In genomic region chr5:136961334-136961982, GRCm38 (mm10) we compare ENCODE assay signal across 8 mouse cellular contexts. TPM values are rescaled to one million over a fixed set of nuclear protein-coding genes. Genes with fewer than 3 reads are reported as not detected.
DNase-seq lines count a peak whose midpoint lies in the region; ATAC-seq and TF ChIP-seq lines count a peak whose summit lies in the region.

No protein-coding gene starts in this region.

- no peak for DNase-seq in heart, adult 9 months (ENCODE audit: low spot score in 2 of 2)
- peak; percentile 11 for DNase-seq in G1E (ENCODE audit: low spot score)
- DNase-seq in forebrain, embryonic 14.5 days (ENCODE audit: low spot score) = no peak
- no peak for DNase-seq in limb, embryonic 14.5 days (ENCODE audit: low spot score)
- DNase-seq in left cerebral cortex, postnatal 14 days (ENCODE audit: low spot score in 2 of 2) = no peak
- no peak for DNase-seq in urinary bladder, postnatal 4 days (ENCODE audit: low spot score in 2 of 2)

- WGBS in heart, embryonic 13.5 days = 21% methylated on average over 5 of the region's 5 CpGs
- WGBS in forebrain, embryonic 14.5 days = 23% methylated on average over 5 of the region's 5 CpGs
- 25% methylated on average over 5 of the region's 5 CpGs for WGBS in limb, embryonic 14.5 days
- 25% methylated on average over 5 of the region's 5 CpGs for WGBS in stomach, embryonic 14.5 days

- peaks cover 42% of the 10 kb centered on the region for H3K36me3 ChIP-seq in heart, embryonic 13.5 days
- H3K36me3 ChIP-seq in G1E (replicated peaks) = peaks cover 81% of the 10 kb centered on the region
- H3K36me3 ChIP-seq in forebrain, embryonic 14.5 days (ENCODE audit: control insufficient read depth, insufficient read depth, low read length) = peaks cover 38% of the 10 kb centered on the region
- H3K36me3 ChIP-seq in limb, embryonic 14.5 days (ENCODE audit: control insufficient read depth, insufficient read depth, low read length) = peaks cover 37% of the 10 kb centered on the region
- H3K36me3 ChIP-seq in stomach, embryonic 14.5 days (ENCODE audit: control insufficient read depth, insufficient read depth, low read length) = peaks cover 22% of the 10 kb centered on the region; the same call in 1 of the 2 replicates

- H3K27ac ChIP-seq in heart, embryonic 13.5 days (replicated peaks) = peak overlapping the region; percentile 85
- H3K27ac ChIP-seq in forebrain, embryonic 14.5 days (ENCODE audit: low read depth, low read length) = peak overlapping the region; percentile 83
- H3K27ac ChIP-seq in limb, embryonic 14.5 days (replicated peaks; ENCODE audit: low read depth, low read length) = peak overlapping the region; percentile 65
- H3K27ac ChIP-seq in stomach, embryonic 14.5 days (ENCODE audit: low read length) = peak overlapping the region; percentile 86

- peaks cover 41% of the 10 kb centered on the region for H3K4me1 ChIP-seq in heart, embryonic 13.5 days
- peaks cover 71% of the 10 kb centered on the region for H3K4me1 ChIP-seq in G1E (ENCODE audit: insufficient read depth, low read depth, low read length)
- peaks cover 6% of the 10 kb centered on the region; the same call in 1 of the 2 replicates for H3K4me1 ChIP-seq in forebrain, embryonic 14.5 days (ENCODE audit: control insufficient read depth, insufficient read depth, low read length)
- H3K4me1 ChIP-seq in limb, embryonic 14.5 days (ENCODE audit: control insufficient read depth, insufficient read depth, low read length) = peaks cover 13% of the 10 kb centered on the region
- H3K4me1 ChIP-seq in stomach, embryonic 14.5 days (ENCODE audit: control insufficient read depth, insufficient read depth, low read length) = peaks cover 30% of the 10 kb centered on the region

- no peak for ATAC-seq in heart, embryonic 13.5 days (ENCODE audit: extremely low read depth, insufficient number of reproducible peaks, low FRiP score, low TSS enrichment)
- no peak for ATAC-seq in G1E (ENCODE audit: extremely low read depth, insufficient number of reproducible peaks, low FRiP score, poor library complexity, severe bottlenecking)
- no peak; the same call in none of the 2 replicates for ATAC-seq in forebrain, embryonic 14.5 days
- peak; percentile 34 for ATAC-seq in limb, embryonic 14.5 days (ENCODE audit: low FRiP score, low read depth)
- ATAC-seq in stomach, embryonic 14.5 days (ENCODE audit: insufficient number of reproducible peaks, insufficient read depth, low FRiP score, low read depth) = peak; percentile 16; the same call in 1 of the 2 replicates

- no peak for TF ChIP-seq POLR2A in limb, embryonic 14.5 days (IDR thresholded peaks at IDR 0.05; ENCODE audit: borderline replicate concordance, extremely low read depth, insufficient read depth, insufficient read length)

- H3K4me3 ChIP-seq in heart, embryonic 13.5 days = peak overlapping the region; percentile 78
- H3K4me3 ChIP-seq in G1E (ENCODE audit: low read depth, low read length) = peak overlapping the region; percentile 76
- peak overlapping the region; percentile 64 for H3K4me3 ChIP-seq in forebrain, embryonic 14.5 days (ENCODE audit: low read depth, low read length)
- H3K4me3 ChIP-seq in limb, embryonic 14.5 days (replicated peaks; ENCODE audit: low read length) = peak overlapping the region; percentile 76
- peak overlapping the region; percentile 57 for H3K4me3 ChIP-seq in stomach, embryonic 14.5 days (ENCODE audit: low read depth, low read length)

- no peaks in the 10 kb centered on the region for H3K27me3 ChIP-seq in heart, embryonic 13.5 days (replicated peaks)
- no peaks in the 10 kb centered on the region for H3K27me3 ChIP-seq in G1E (ENCODE audit: insufficient read depth, low read length)
- no peaks in the 10 kb centered on the region for H3K27me3 ChIP-seq in forebrain, embryonic 14.5 days (replicated peaks; ENCODE audit: control insufficient read depth, insufficient read depth, low read length)
- no peaks in the 10 kb centered on the region for H3K27me3 ChIP-seq in limb, embryonic 14.5 days (ENCODE audit: control insufficient read depth, insufficient read depth, low read length)
- H3K27me3 ChIP-seq in stomach, embryonic 14.5 days (ENCODE audit: control insufficient read depth, insufficient read depth, low read length) = no peaks in the 10 kb centered on the region

- peak overlapping the region; percentile 91 for H3K4me2 ChIP-seq in heart, embryonic 13.5 days
- peak overlapping the region; percentile 93 for H3K4me2 ChIP-seq in forebrain, embryonic 14.5 days (ENCODE audit: low read length)
- H3K4me2 ChIP-seq in limb, embryonic 14.5 days (replicated peaks; ENCODE audit: low read depth, low read length, severe bottlenecking) = peak overlapping the region; percentile 87
- peak overlapping the region; percentile 82 for H3K4me2 ChIP-seq in stomach, embryonic 14.5 days (replicated peaks; ENCODE audit: low read depth, low read length)

- intact Hi-C loops in left cerebral cortex, postnatal 14 days (cut with DNase I) = no loop called here

- no peak for TF ChIP-seq CTCF in G1E (IDR thresholded peaks at IDR 0.05; ENCODE audit: low read depth, low read length)

- peak overlapping the region; percentile 93 for H3K9ac ChIP-seq in heart, embryonic 13.5 days
- peak overlapping the region; percentile 70 for H3K9ac ChIP-seq in forebrain, embryonic 14.5 days (ENCODE audit: low read length)
- H3K9ac ChIP-seq in limb, embryonic 14.5 days (ENCODE audit: low read depth, low read length, severe bottlenecking) = peak overlapping the region; percentile 77
- peak overlapping the region; percentile 61 for H3K9ac ChIP-seq in stomach, embryonic 14.5 days (replicated peaks; ENCODE audit: low read depth, low read length)

- H3K9me3 ChIP-seq in heart, embryonic 13.5 days = no peaks in the 10 kb centered on the region
- no peaks in the 10 kb centered on the region for H3K9me3 ChIP-seq in G1E (replicated peaks)
- no peaks in the 10 kb centered on the region for H3K9me3 ChIP-seq in forebrain, embryonic 14.5 days (replicated peaks; ENCODE audit: control insufficient read depth, low read length)
- no peaks in the 10 kb centered on the region for H3K9me3 ChIP-seq in limb, embryonic 14.5 days (ENCODE audit: control insufficient read depth, low read length)
- no peaks in the 10 kb centered on the region for H3K9me3 ChIP-seq in stomach, embryonic 14.5 days (ENCODE audit: control insufficient read depth, low read depth, low read length)

RNA-seq across cellular contexts. Expression of gene Cldn15, which starts 5.0 kb away (rescaled TPM):
- polyA plus RNA-seq in heart, embryonic 13.5 days (2015; fragmentation: Nextera tagmentation; extraction: Ambion mirVana) = 3.8 and 4.3 TPM in 2 replicates
- 1.6 TPM in 1 of 2 replicates, not detected in the other for total RNA-seq in G1E (2014; fragmentation: Nextera tagmentation)
- 0.05 TPM in 1 of 2 replicates, not detected in the other for total RNA-seq in G1E (2017)
- polyA plus RNA-seq in G1E (2012) = 0.08 and 0.13 TPM in 2 replicates
- polyA plus RNA-seq in forebrain, embryonic 14.5 days (2014; fragmentation: Nextera tagmentation; extraction: Ambion mirVana) = 0.11 TPM in 1 of 2 replicates, not detected in the other
- polyA plus RNA-seq in limb, embryonic 14.5 days (2012; rRNA removed) = 0.60 and 0.74 TPM in 2 replicates
- 0.28 TPM in 1 of 2 replicates, not detected in the other for polyA plus RNA-seq in limb, embryonic 14.5 days (2014; fragmentation: Nextera tagmentation; extraction: Ambion mirVana)
- polyA plus RNA-seq in stomach, embryonic 14.5 days (2014; fragmentation: Nextera tagmentation; extraction: Ambion mirVana) = 6.7 TPM in 2 replicates
- total RNA-seq in left cerebral cortex, postnatal 14 days (2021) = under 1 TPM in 1 of 2 experiments, not detected in 1; 0.17 TPM

RNA-seq across cellular contexts. Expression of gene Fis1, which starts 8.4 kb away (rescaled TPM):
- 249 and 252 TPM in 2 replicates for polyA plus RNA-seq in heart, embryonic 13.5 days (2015; fragmentation: Nextera tagmentation; extraction: Ambion mirVana)
- total RNA-seq in G1E (2014; fragmentation: Nextera tagmentation) = 143 and 157 TPM in 2 replicates
- total RNA-seq in G1E (2017) = 152 and 170 TPM in 2 replicates
- 439 and 593 TPM in 2 replicates for polyA plus RNA-seq in G1E (2012)
- 432 and 495 TPM in 2 replicates for polyA plus RNA-seq in forebrain, embryonic 14.5 days (2014; fragmentation: Nextera tagmentation; extraction: Ambion mirVana)
- polyA plus RNA-seq in limb, embryonic 14.5 days (2012; rRNA removed) = 194 and 225 TPM in 2 replicates
- 284 and 300 TPM in 2 replicates for polyA plus RNA-seq in limb, embryonic 14.5 days (2014; fragmentation: Nextera tagmentation; extraction: Ambion mirVana)
- 283 and 304 TPM in 2 replicates for polyA plus RNA-seq in stomach, embryonic 14.5 days (2014; fragmentation: Nextera tagmentation; extraction: Ambion mirVana)
- 100 to 1,000 TPM; 233 to 242 TPM for total RNA-seq in left cerebral cortex, postnatal 14 days (2021)

RNA-seq across cellular contexts. Expression of gene Plod3, which starts 25.4 kb away (rescaled TPM):
- polyA plus RNA-seq in heart, embryonic 13.5 days (2015; fragmentation: Nextera tagmentation; extraction: Ambion mirVana) = 43.2 and 45.6 TPM in 2 replicates
- 21.4 and 39.8 TPM in 2 replicates for total RNA-seq in G1E (2014; fragmentation: Nextera tagmentation)
- 19.7 and 20.7 TPM in 2 replicates for total RNA-seq in G1E (2017)
- 33.1 and 33.9 TPM in 2 replicates for polyA plus RNA-seq in G1E (2012)
- polyA plus RNA-seq in forebrain, embryonic 14.5 days (2014; fragmentation: Nextera tagmentation; extraction: Ambion mirVana) = 21.7 and 22.2 TPM in 2 replicates
- polyA plus RNA-seq in limb, embryonic 14.5 days (2012; rRNA removed) = 114 and 126 TPM in 2 replicates
- 54.0 and 55.1 TPM in 2 replicates for polyA plus RNA-seq in limb, embryonic 14.5 days (2014; fragmentation: Nextera tagmentation; extraction: Ambion mirVana)
- polyA plus RNA-seq in stomach, embryonic 14.5 days (2014; fragmentation: Nextera tagmentation; extraction: Ambion mirVana) = 40.1 and 41.5 TPM in 2 replicates
- total RNA-seq in left cerebral cortex, postnatal 14 days (2021) = 10 to 100 TPM; 32.2 to 36.5 TPM

RNA-seq across cellular contexts. Expression of gene Znhit1, which starts 26.4 kb away (rescaled TPM):
- 79.8 and 81.9 TPM in 2 replicates for polyA plus RNA-seq in heart, embryonic 13.5 days (2015; fragmentation: Nextera tagmentation; extraction: Ambion mirVana)
- 88.7 and 113 TPM in 2 replicates for total RNA-seq in G1E (2014; fragmentation: Nextera tagmentation)
- total RNA-seq in G1E (2017) = 35.5 and 43.4 TPM in 2 replicates
- 247 and 287 TPM in 2 replicates for polyA plus RNA-seq in G1E (2012)
- polyA plus RNA-seq in forebrain, embryonic 14.5 days (2014; fragmentation: Nextera tagmentation; extraction: Ambion mirVana) = 125 and 136 TPM in 2 replicates
- polyA plus RNA-seq in limb, embryonic 14.5 days (2012; rRNA removed) = 82.4 and 82.7 TPM in 2 replicates
- polyA plus RNA-seq in limb, embryonic 14.5 days (2014; fragmentation: Nextera tagmentation; extraction: Ambion mirVana) = 105 and 112 TPM in 2 replicates
- 101 and 108 TPM in 2 replicates for polyA plus RNA-seq in stomach, embryonic 14.5 days (2014; fragmentation: Nextera tagmentation; extraction: Ambion mirVana)
- 10 to 100 TPM; 79.0 to 82.7 TPM for total RNA-seq in left cerebral cortex, postnatal 14 days (2021)

RNA-seq across cellular contexts. Expression of gene Ift22, which starts 53.5 kb away (rescaled TPM):
- 32.7 and 38.7 TPM in 2 replicates for polyA plus RNA-seq in heart, embryonic 13.5 days (2015; fragmentation: Nextera tagmentation; extraction: Ambion mirVana)
- total RNA-seq in G1E (2014; fragmentation: Nextera tagmentation) (10.5 and 16.6 TPM in 2 replicates), G1E (2017) (5.6 and 6.1 TPM in 2 replicates)
- 3.9 and 6.5 TPM in 2 replicates for polyA plus RNA-seq in G1E (2012)
- 137 and 158 TPM in 2 replicates for polyA plus RNA-seq in forebrain, embryonic 14.5 days (2014; fragmentation: Nextera tagmentation; extraction: Ambion mirVana)
- polyA plus RNA-seq in limb, embryonic 14.5 days (2012; rRNA removed) = 23.4 and 28.8 TPM in 2 replicates
- polyA plus RNA-seq in limb, embryonic 14.5 days (2014; fragmentation: Nextera tagmentation; extraction: Ambion mirVana) = 56.6 and 58.9 TPM in 2 replicates
- 65.9 and 75.1 TPM in 2 replicates for polyA plus RNA-seq in stomach, embryonic 14.5 days (2014; fragmentation: Nextera tagmentation; extraction: Ambion mirVana)
- total RNA-seq in left cerebral cortex, postnatal 14 days (2021) = 100 to 1,000 TPM in 1 of 2 experiments, 10 to 100 TPM in 1; 98.1 to 110 TPM

Comparison
In these comparisons a context has a peak if more than half of its experiments do, and no peak if none do; other contexts are left out.
1. ATAC-seq: peak in limb, embryonic 14.5 days (single experiment) and stomach, embryonic 14.5 days (single experiment); none in heart, embryonic 13.5 days (single experiment), G1E (single experiment) and forebrain, embryonic 14.5 days (single experiment).
2. Peak in every context shown above with its lines, with median percentiles within 50 percentile points of each other: H3K27ac ChIP-seq, H3K4me2 ChIP-seq, H3K4me3 ChIP-seq and H3K9ac ChIP-seq.